Mouse (Mus musculus): ENCODE measurements around the gene Rln1.

The Rln1 gene

GRCm38 (mm10) chr19:29361468-29362130, 27.1 kb upstream of the Rln1 start:
- peak; percentile 95 for DNase-seq (ENCODE audit: low read depth)

DNA sequence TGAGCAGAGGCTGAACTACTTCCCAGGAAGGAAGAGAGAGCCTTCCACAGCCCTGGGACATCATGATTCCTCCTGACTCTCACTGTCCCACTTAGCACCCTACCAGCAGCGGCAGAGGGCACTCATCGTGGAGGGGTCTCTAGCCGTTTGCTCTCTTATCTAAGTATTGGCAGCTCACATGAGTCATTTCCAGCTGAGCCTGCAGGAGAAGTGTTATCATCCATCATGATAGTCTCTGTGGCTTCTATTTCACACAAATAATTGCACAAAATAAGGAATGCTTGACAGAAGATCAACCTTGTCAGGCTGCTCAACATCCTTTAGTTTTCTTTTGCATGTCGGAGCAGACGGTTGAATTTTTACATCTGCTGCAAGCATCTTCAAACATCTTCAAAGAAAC, 25.8 kb upstream of the Rln1 start:
- DNase-seq (ENCODE audit: low read depth), result no peak

DNA sequence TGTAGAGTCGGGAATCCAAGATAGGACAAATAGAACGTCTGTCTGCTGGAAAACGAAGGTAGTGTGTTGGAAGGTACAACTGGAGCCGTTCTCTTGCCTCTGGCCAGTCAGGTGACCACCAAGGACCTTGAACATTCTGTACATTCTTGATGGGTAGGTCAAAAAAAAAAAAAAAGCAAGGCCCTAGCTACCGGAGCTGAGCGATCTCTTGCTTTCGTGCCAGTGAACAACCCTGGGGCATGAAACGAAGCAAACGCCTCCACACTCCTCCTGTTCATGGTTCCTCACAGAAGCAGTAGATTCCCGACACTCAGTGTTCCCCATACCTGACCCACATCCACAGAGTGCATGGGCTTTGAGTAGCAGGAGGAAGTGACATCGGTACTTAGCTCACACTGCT, 21.8 kb upstream of the Rln1 start:
- DNase-seq (ENCODE audit: low read depth), result no peak

DNA sequence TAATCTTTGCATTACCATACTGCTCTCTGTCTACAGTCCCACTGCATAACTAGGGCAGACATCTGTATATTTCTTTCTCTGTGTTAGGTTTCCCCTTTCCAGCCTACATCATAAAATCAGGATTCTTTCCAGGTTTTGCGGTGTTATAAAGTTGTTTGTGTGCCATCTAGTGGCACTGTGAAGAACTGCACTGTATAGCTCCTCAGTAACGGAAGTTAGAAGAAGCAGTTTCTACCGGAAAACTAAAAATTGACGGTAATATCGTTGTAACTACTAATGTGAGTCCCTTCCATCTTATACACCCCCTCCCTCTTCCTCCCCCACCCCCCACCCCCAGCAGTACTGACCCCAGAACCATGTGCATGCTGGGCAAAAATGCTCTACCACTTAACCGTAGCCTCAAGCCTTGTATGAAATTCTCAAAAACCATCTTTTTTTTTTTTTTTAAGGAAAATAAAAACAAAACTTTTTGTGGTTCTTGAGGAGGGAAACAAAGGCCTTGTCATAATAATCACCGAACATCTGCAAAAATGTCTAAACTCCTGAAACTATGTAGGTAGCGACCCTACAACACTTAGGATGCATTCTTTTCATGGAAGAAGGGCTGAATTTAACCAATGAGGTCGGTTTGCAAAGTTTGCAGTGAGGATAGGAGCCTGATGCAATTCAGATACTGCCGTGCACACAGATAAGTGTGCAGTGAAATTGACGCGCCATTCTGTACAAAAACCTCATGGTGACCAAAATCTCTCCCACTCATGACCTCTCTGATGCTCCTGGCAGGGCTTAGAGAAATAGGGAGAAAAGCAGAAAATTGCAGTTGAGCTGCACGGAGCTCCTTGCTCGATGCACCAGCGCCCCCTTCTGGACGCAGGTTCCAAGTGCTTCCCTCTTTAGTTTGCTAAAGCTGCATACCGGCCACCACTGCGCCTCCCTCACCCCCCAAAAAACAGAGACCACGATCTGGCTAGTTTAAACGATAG, 20.7 kb upstream of the Rln1 start:
- DNase-seq (ENCODE audit: low read depth), result peak; percentile 95

GRCm38 (mm10) chr19:29350991-29351390, 16.5 kb upstream of the Rln1 start:
- DNase-seq (ENCODE audit: low read depth), result no peak

GRCm38 (mm10) chr19:29345636-29346035, 11.2 kb upstream of the Rln1 start:
- no peak for DNase-seq (ENCODE audit: low read depth)

DNA sequence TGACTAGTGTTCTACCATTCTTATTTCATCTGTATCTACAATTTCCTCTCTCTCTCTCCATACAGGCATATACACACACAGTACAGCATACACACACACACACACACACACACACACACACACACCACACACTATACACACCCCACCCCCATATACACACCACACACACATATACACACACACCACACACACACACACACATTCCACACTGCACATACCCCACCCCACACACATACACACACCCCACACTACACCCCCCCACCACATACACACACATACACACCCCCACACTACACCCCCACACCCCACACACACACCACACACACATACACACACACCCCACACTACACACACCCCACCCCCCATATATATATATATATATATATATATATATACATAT, 10.4 kb upstream of the Rln1 start:
- DNase-seq (ENCODE audit: low read depth), result no peak

DNA sequence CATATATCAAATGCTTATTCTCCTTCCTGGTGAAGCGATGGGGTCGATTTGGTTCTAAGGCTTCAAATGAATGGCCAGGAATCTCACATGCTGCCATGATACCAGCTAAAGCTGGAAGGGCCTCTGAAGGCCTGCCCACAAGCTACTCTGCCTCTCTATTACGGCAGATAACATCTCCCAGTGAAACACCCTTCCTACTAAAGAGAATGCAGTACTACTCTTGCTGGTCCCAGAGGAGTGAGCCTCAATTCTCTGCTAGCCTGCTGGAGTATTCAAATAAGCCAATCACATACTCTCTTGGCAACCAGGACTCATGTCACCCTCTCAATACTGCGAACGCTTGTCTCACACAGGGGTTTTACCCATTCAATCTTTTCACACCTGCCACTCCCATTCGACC, 7.8 kb upstream of the Rln1 start:
- DNase-seq (ENCODE audit: low read depth), result no peak

DNA sequence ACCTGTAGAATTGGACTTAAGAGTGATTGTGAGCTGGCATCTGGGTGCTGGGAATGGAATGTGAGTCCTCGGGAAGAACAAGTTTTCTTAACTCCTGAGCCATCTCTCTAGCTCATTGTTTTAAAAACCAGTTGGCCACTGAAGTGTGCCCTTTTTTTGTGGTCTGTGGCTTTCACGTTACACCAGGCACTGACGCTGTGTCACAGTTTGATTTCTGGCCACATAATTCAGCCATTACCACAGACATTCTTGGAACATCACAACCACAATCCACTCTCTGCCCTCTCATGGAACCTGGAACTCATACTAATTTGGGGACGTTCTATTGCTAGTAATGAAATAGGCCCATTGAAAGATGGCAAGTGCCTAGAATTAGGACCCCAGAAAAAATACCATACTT, 6.6 kb upstream of the Rln1 start:
- no peak for DNase-seq (ENCODE audit: low read depth)

DNA sequence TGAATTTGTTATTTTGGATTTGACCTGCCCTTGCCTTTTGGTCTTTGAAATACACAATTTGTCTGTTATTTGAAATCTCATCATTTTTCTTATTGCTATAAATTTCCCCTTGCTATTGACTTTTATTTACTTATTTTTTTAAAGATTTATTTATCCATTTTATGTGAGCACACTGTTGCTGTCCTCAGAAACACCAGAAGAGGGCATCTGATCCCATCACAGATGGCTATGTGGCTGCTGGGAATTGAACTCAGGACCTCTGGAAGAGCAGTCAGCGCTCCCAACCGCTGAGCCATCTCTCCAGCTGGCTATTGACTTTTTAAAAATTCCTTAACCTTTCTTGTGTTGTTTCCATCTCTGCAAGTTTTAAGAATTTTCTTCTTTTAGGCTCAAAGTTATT, 2.2 kb upstream of the Rln1 start:
- DNase-seq (ENCODE audit: low read depth), result no peak

DNA sequence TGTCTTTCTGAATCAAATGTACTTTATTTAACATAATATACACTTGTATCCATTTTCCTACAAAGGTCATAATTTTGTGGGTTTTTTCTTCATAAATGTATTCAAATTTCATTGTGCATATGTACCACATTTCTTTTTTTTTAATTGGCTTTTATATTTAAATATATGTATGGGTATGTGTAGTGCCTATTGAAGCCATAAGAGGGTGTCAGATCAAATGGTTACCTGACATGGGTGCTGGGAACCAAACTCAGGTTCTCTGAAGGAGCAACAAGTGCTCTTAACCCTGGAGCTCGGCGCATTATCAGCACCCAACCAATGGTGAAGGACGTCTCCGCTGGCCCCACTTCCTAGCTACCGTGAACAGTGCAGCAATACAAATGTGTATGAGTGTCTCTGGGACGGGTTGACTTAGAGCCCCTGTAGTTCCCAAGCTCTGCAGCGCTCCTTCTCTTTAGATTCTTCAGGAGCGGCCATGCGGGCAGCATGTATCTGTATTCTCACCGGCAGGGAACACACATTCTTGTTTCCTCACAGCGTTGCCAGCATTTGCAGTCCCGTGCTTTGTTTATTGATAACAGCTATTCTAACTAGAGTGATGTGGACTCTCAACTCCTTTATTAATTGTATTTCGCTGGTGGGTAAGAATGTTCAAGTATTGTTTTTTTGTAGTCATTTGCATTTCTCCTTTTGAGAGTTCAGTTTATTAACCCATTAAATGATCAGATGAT, 7.5 kb downstream of the Rln1 start:
- DNase-seq (ENCODE audit: low read depth), result no peak

GRCm38 (mm10) chr19:29326396-29326795, 8.1 kb downstream of the Rln1 start:
- no peak for DNase-seq (ENCODE audit: low read depth)

GRCm38 (mm10) chr19:29325852-29326180, 8.7 kb downstream of the Rln1 start:
- DNase-seq (ENCODE audit: low read depth), result no peak

GRCm38 (mm10) chr19:29325053-29325851, 9.2 kb downstream of the Rln1 start, which contains the start of gene Insl6:
TSS of gene Insl6 (minus strand) at chr19:29325356.
- peak; percentile 73 for DNase-seq (ENCODE audit: low read depth)

- no peak for DNase-seq (ENCODE audit: low read depth)
Observed at GRCm38 (mm10) chr19:29323416-29324049, 10.9 kb downstream of the Rln1 start.

DNA sequence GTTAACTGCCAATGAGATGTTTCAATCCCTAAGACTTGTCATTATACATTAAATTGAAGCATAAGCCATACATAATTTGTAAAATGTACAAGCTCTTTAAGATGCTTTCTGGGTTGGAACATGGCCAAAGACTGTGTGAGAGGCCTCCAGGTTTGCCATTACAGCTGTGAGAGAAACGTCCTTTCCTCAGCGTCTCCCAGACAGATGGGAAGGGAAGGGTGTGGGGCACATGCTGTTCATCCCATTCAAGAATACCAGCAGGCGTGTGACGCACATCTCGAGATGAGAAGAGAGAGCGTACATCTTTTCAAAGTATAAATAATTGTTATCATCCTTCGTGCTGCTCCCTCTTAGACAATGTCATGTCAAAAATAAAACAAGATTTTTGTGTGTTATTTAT, 21.8 kb downstream of the Rln1 start:
- no peak for DNase-seq (ENCODE audit: low read depth)

GRCm38 (mm10) chr19:29311791-29312190, 22.7 kb downstream of the Rln1 start:
- DNase-seq (ENCODE audit: low read depth), result no peak

GRCm38 (mm10) chr19:29308832-29309231, 25.6 kb downstream of the Rln1 start:
- DNase-seq (ENCODE audit: low read depth), result no peak

- DNase-seq (ENCODE audit: low read depth), result no peak
Observed at GRCm38 (mm10) chr19:29302119-29302518, 32.4 kb downstream of the Rln1 start.

- no peak for DNase-seq (ENCODE audit: low read depth)
Observed at GRCm38 (mm10) chr19:29300919-29301318, 33.6 kb downstream of the Rln1 start.

DNA sequence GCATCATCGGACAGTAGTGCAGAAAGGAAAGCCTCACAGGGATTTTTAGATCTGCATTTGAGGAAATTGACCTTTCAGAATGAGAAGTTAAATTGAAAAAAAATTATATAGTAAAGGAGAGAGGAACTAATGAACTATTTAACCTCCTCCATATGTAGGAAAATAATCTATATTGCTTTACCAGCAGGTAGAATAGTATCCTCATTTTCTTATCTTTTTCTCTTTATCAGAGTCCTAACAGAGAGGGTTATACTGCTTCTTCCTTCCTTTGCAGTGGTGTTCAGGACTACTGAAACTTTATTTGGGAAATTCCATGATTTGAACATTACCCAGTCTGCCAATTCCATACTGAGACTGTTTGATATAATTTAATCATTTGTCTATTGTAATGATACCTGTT, 37.1 kb downstream of the Rln1 start:
- DNase-seq (ENCODE audit: low read depth), result no peak
